Comparison of ENCODE assay signal across 33 mouse cellular contexts in the genomic region with DNA sequence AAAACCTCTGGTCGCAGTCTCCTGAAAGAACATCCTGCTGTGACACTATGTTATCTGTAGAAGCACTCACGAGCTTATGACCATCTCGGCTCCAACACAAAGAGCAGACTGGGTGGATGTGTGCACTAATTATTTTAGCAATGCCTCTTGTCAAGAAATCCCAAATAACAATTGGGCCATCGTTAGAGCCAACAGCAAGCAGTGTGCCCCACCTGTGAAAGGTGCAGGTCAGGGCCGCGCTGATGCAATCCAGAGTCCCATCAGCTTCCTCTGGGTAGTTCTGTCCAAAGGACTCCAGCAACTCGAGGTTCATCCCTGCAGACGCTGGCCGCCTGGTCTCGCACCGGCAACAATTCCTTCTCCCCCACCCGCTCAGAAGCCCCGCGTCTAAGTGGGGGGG. TPM values are rescaled to one million over a fixed set of nuclear protein-coding genes. Genes with fewer than 3 reads are reported as not detected.
"Had no signal": no experiment of that assay in that cellular context is flagged by ENCODE, and none has a peak within 500 bp of the region (broad histone marks: within the 10 kb centered on the region; RNA-seq: fewer than 3 reads in every experiment).

No protein-coding gene starts in this region.

- H3K27ac ChIP-seq: embryonic facial prominence, embryonic 10.5 days; embryonic facial prominence, embryonic 12.5 days; embryonic facial prominence, embryonic 13.5 days; embryonic facial prominence, embryonic 15.5 days; forebrain, embryonic 10.5 days; forebrain, embryonic 12.5 days; forebrain, embryonic 13.5 days; forebrain, embryonic 15.5 days; gastrocnemius, adult 2 months; heart, adult 2 months had no signal

- H3K27me3 ChIP-seq: embryonic facial prominence, embryonic 12.5 days; embryonic facial prominence, embryonic 13.5 days; embryonic facial prominence, embryonic 15.5 days; forebrain, embryonic 15.5 days had no signal

- H3K36me3 ChIP-seq: embryonic facial prominence, embryonic 10.5 days; embryonic facial prominence, embryonic 12.5 days; embryonic facial prominence, embryonic 13.5 days; embryonic facial prominence, embryonic 15.5 days; forebrain, embryonic 10.5 days; forebrain, embryonic 12.5 days; forebrain, embryonic 15.5 days had no signal

- H3K9ac ChIP-seq: embryonic facial prominence, embryonic 12.5 days; embryonic facial prominence, embryonic 13.5 days; embryonic facial prominence, embryonic 15.5 days; forebrain, embryonic 12.5 days; forebrain, embryonic 13.5 days; forebrain, embryonic 15.5 days; forebrain, postnatal 0 days had no signal

- H3K4me3 ChIP-seq: embryonic facial prominence, embryonic 10.5 days; embryonic facial prominence, embryonic 12.5 days; embryonic facial prominence, embryonic 13.5 days; embryonic facial prominence, embryonic 15.5 days; erythroblast, embryonic 14.5 days; forebrain, embryonic 10.5 days; forebrain, embryonic 12.5 days; forebrain, embryonic 13.5 days; forebrain, embryonic 15.5 days; gastrocnemius, adult 2 months; heart, adult 2 months had no signal

- H3K4me1 ChIP-seq: embryonic facial prominence, embryonic 10.5 days; embryonic facial prominence, embryonic 12.5 days; embryonic facial prominence, embryonic 13.5 days; embryonic facial prominence, embryonic 15.5 days; forebrain, embryonic 13.5 days; forebrain, embryonic 15.5 days had no signal

- H3K9me3 ChIP-seq: embryonic facial prominence, embryonic 12.5 days; embryonic facial prominence, embryonic 13.5 days; embryonic facial prominence, embryonic 15.5 days; forebrain, embryonic 10.5 days; forebrain, embryonic 12.5 days; forebrain, embryonic 13.5 days; forebrain, embryonic 15.5 days had no signal

- DNase-seq: cerebellum, adult 2 months; cerebellum, adult 8-10 months; cerebellum, adult 9-10 months; cerebellum, adult 9-11 months; cerebellum, postnatal 10 days; cerebellum, postnatal 14 days; cerebellum, postnatal 25 days; cerebellum, postnatal 36 days; embryo, embryonic 11 days; forebrain, postnatal 0 days; gastrocnemius, adult 2 months; gastrocnemius, postnatal 10 days; gastrocnemius, postnatal 14 days; gastrocnemius, postnatal 25 days; gastrocnemius, postnatal 36 days; heart, adult 18-20 months; heart, adult 2 months had no signal

- H3K4me2 ChIP-seq: embryonic facial prominence, embryonic 12.5 days; embryonic facial prominence, embryonic 13.5 days; embryonic facial prominence, embryonic 15.5 days; forebrain, embryonic 12.5 days; forebrain, embryonic 13.5 days; forebrain, embryonic 15.5 days had no signal

- ATAC-seq: forebrain, embryonic 13.5 days; forebrain, embryonic 14.5 days; forebrain, embryonic 15.5 days; forebrain, embryonic 16.5 days; forebrain, postnatal 0 days had no signal

RNA-seq across cellular contexts. Expression of a gene that starts 54.6 kb away (rescaled TPM):
- polyA plus RNA-seq: cerebellum, adult 2 months; cortical plate, adult 2 months; embryonic facial prominence, embryonic 10.5 days; embryonic facial prominence, embryonic 11.5 days; embryonic facial prominence, embryonic 12.5 days; embryonic facial prominence, embryonic 13.5 days; embryonic facial prominence, embryonic 14.5 days; embryonic facial prominence, embryonic 15.5 days; erythroblast, embryonic 14.5 days; forebrain, embryonic 10.5 days; forebrain, embryonic 11.5 days; forebrain, embryonic 12.5 days; forebrain, embryonic 13.5 days; forebrain, embryonic 14.5 days; forebrain, embryonic 15.5 days; forebrain, embryonic 16.5 days; forebrain, postnatal 0 days; gonadal fat pad, adult 2 months; heart, adult 2 months had no signal
